Mouse (Mus musculus) frontal cortex, adult (tissue): ENCODE results near the gene P2rx2.
A peak's percentile ranks its signal among the peaks of the same experiment; 100 is the strongest.

Experiments used
- ATAC-seq: cut with Nextera tagmentation; 2 replicates; pipeline ENCODE4 v1.9.2; 2017; ENCODE audit warnings: mild to moderate bottlenecking, moderate library complexity, mixed read lengths; ENCODE audit not compliant: low TSS enrichment

The P2rx2 gene

GRCm38 (mm10) chr5:110342648-110343284 is at the start of gene P2rx2:
P2rx2 (minus strand) TSS chr5:110343212.
- peak; percentile 57; the same call in 1 of the 2 replicates for ATAC-seq

- no peak for ATAC-seq
Measured at GRCm38 (mm10) chr5:110392727-110393126, 49.7 kb upstream of the P2rx2 start.

DNA sequence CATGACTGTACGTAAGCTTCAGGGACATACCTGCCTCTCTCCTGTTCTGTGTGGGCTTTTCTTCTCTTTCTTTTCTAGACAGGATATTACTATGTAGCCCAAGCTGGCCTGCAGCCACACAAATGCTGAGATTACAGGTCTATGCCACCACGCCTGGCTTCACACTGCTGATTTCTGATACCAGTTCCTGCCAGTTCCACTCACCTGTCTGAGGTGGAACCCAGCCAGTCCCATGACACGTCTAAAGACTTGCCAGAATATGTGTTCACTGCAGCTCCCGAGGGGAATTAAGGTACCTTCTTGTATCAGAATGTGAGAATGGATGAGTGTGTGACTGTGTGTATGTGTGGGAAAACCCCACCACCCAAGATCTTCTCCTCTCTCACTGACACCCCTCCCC is 47.6 kb upstream of the P2rx2 start:
- no peak for ATAC-seq

GRCm38 (mm10) chr5:110387332-110387731 is 44.3 kb upstream of the P2rx2 start:
- no peak for ATAC-seq

- peak; percentile 56 for ATAC-seq
Measured at GRCm38 (mm10) chr5:110386371-110387330, 43.6 kb upstream of the P2rx2 start.

DNA sequence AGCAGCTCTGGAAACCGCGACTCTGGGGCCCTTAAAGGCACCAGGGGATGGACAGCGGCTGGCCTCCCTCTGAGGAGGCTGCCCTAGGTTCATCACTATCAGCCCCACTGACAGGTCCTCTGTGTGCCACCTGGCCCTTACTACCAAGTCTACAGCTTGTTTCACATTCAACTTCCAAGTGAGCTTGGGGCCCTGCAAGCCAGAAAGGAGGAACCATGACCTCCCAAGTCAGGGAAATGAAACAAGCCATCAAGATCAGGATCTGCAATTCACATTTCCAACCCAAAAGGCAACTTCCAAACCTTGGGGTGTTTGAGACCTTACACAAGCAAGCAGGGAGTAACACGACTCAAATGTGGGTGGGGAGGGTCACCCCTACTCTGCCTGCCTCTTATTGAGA is 42.3 kb upstream of the P2rx2 start:
- ATAC-seq, result no peak

GRCm38 (mm10) chr5:110384491-110384890 is 41.5 kb upstream of the P2rx2 start:
- ATAC-seq, result no peak

DNA sequence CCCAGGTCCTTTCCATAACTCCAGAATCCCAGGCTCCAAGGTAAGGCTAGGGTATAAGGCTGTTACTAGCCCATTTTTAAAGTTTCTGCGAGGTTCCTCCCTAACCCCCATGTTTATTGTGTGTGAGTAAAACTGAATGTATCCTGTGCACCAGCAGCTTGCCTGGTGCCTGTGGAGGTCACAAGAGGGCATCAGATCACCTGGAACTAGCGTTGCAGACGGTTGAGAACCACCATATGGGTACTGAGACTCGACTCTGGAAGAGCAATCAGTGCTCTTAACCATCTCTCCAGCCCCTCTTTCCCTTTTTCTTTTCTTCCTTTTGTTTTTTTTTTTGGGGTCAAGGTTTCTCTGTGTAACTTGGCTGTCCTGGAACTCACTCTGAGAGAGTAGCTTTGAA is 36.8 kb upstream of the P2rx2 start:
- ATAC-seq, result no peak

DNA sequence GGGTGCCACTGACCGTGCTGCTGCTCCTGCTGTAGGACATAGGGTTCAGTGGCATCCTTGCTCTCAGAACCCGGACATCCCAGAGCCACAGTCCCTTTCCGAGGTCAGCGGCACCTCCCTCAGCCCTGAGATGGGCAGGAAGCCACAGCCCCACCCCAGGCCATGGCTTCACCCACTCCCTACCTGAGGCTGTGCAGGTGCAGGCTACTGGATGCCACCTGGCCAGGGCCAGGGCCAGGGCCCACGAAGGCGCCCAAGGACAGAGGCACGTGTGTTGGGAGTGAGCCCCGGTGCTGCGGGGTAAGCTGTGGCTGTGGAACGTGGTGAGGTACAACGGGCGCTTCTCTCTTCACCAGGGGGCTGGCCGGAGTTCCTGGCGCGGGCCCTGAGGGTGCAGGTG is 36.1 kb upstream of the P2rx2 start:
- no peak for ATAC-seq

DNA sequence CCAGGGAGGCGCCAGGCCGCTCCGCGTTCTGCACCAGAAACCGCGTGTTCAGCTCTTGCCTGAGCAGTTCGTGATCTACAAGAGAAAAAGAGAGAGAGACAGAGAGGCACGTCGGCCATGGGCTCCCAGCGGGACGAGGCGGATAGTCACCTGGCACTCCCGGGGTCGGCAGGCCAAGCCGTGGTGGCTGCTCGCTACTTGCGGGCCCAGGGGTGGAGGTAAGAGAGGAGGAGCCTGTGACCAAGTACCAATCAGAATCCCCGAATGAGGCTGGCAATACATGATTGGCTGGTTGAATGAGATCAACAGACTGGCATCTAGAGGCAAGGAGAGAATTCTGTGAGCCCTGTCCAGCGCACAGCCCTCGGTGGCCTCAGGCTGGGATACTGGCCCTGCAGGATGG is 35.2 kb upstream of the P2rx2 start:
- peak; percentile 62; the same call in 1 of the 2 replicates for ATAC-seq

DNA sequence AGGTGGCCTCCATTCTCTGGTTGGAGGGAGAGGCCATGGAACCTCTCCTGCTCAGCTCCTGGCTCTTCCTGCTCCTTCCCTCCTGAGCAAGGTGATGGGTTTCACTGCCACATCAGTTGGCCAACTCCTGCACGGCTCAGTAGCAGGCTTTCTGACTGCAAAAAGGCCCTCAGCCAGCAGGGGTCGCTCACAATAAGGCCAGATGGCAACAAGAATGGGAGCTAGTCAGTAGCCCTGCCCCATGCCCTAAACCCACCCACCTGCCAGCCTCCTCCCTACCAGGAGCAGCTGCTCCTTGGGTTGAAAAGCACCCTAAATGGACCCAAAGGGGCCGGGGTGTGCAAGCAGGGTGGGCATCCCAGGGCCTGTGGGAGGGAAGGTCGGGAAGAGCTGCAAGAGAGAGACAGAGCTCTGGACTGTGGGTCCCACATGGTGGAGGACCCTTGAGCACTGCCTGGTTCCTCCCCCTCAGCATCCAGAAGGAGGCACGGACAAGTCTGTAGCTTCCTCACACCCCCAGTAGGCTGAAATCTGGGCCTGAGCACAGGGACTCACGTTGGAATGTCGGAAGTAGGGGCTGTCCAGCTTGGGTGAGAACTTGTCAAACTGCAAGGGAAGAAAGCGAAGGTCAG is 33.9 kb upstream of the P2rx2 start:
- peak; percentile 28; the same call in 1 of the 2 replicates for ATAC-seq

- ATAC-seq, result peak; percentile 42
Measured at GRCm38 (mm10) chr5:110363822-110364545, 21.0 kb upstream of the P2rx2 start.

GRCm38 (mm10) chr5:110363179-110363821 is 20.3 kb upstream of the P2rx2 start:
- ATAC-seq, result peak; percentile 90

- ATAC-seq, result no peak; the same call in 1 of the 2 replicates
Measured at GRCm38 (mm10) chr5:110362813-110363178, 19.8 kb upstream of the P2rx2 start.

- ATAC-seq, result no peak
Measured at GRCm38 (mm10) chr5:110361465-110361864, 18.5 kb upstream of the P2rx2 start.

GRCm38 (mm10) chr5:110357531-110358179 is 14.6 kb upstream of the P2rx2 start:
- ATAC-seq, result peak; percentile 73; the same call in 1 of the 2 replicates

- 0 out of 2 replicates have a peak, but pooled peaks have one; percentile 41 for ATAC-seq
Measured at GRCm38 (mm10) chr5:110354716-110355115, 11.7 kb upstream of the P2rx2 start.

DNA sequence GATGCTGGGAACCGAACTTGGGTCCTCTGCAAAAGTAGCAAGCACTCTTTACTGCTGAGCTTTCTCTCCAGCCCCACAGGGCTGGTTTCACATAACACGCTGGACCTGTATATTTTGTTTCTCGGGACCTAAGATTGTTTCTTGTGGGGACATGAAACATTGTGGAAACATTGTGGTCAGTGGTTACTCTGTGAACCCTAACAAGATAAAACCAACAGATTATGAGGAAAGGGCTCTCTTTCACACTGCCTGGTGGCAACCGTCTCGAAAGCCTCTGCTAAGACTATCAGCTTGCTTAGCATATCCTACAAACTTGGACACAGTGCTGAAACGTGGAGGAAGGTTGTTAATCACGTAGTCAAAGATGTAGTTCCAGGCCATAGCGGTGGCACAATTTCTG is 4.0 kb upstream of the P2rx2 start:
- ATAC-seq, result no peak

GRCm38 (mm10) chr5:110345553-110345952 is 2.5 kb upstream of the P2rx2 start:
- ATAC-seq, result no peak

GRCm38 (mm10) chr5:110344524-110344923 is 1.5 kb upstream of the P2rx2 start, which contains the start of gene Lrcol1:
Lrcol1 (plus strand) TSS chr5:110344730.
- no peak for ATAC-seq

DNA sequence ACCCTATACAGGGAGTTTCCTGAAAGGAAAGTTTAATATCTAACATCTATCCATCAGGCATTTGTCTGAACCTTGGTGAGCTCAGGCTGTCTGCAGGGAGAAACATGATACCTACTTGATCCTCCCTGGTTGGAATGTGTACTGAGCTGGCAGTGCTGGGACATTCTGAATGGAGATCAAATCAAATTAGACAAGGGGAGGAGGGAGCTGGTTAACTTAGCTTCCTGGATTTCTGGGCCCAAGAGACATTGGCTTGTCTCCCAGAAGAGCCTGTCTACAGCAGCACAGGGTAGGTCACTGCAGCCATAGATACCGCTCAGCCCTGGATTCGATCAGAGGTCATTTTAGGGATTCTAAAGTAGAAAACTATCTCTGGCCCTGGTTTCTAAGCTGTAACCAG is 4.2 kb downstream of the P2rx2 start:
- no peak for ATAC-seq
